7 mouse cellular contexts compared by ENCODE assay signal in genomic region chr7:44748101-44749044, GRCm38 (mm10). TPM values are rescaled to one million over a fixed set of nuclear protein-coding genes. Genes with fewer than 3 reads are reported as not detected.
DNase-seq lines count a peak whose midpoint lies in the region; ATAC-seq lines count a peak whose summit lies in the region.

Gene Vrk3, plus strand, starts transcription at chr7:44748413.

- H3K9me3 ChIP-seq in intestine, embryonic 16.5 days (ENCODE audit: control insufficient read depth, low read length): no peaks in the 10 kb centered on the region
- H3K9me3 ChIP-seq in midbrain, embryonic 11.5 days (ENCODE audit: control insufficient read depth, low read length): no peaks in the 10 kb centered on the region

- peak; percentile 98 for DNase-seq in adrenal gland, adult 8-10 months
- DNase-seq in embryo, embryonic 9.5 days (ENCODE audit: extremely low spot score): peak; percentile 93
- DNase-seq in gastrocnemius, postnatal 4 days (ENCODE audit: low spot score in 2 of 2): peak; percentile 81 to 91
- peak; percentile 91 to 94 for DNase-seq in left cerebral cortex, postnatal 36 days (ENCODE audit: low spot score in 2 of 2)
- DNase-seq in midbrain, embryonic 11.5 days (ENCODE audit: low spot score, missing footprints): peak; percentile 99
- peak; percentile 98 for DNase-seq in skeletal muscle tissue, adult 2 months (ENCODE audit: low read depth, low spot score)

- peak within 1 kb of the TSS; percentile 72 for H3K4me3 ChIP-seq in intestine, embryonic 16.5 days (ENCODE audit: low read length)
- H3K4me3 ChIP-seq in midbrain, embryonic 11.5 days (ENCODE audit: low read depth, low read length): peak within 1 kb of the TSS; percentile 50

- peak within 1 kb of the TSS; percentile 86 for H3K4me2 ChIP-seq in intestine, embryonic 16.5 days (ENCODE audit: low read depth, low read length)
- peak within 1 kb of the TSS; percentile 61 for H3K4me2 ChIP-seq in midbrain, embryonic 11.5 days

- peak within 1 kb of the TSS; percentile 95 for H3K27ac ChIP-seq in intestine, embryonic 16.5 days (ENCODE audit: low read length)
- no peak within 1 kb of the TSS for H3K27ac ChIP-seq in midbrain, embryonic 11.5 days (ENCODE audit: low read depth, low read length)

- under 1% methylated on average over 44 of the region's 44 CpGs for WGBS in intestine, embryonic 16.5 days
- WGBS in midbrain, embryonic 11.5 days: under 1% methylated on average over 44 of the region's 44 CpGs

- H3K27me3 ChIP-seq in intestine, embryonic 16.5 days (replicated peaks; ENCODE audit: control insufficient read depth, insufficient read depth, low read length): no peaks in the 10 kb centered on the region
- H3K27me3 ChIP-seq in midbrain, embryonic 11.5 days (ENCODE audit: control insufficient read depth, insufficient read depth, low read length): no peaks in the 10 kb centered on the region

- peaks cover 25% of the 10 kb centered on the region for H3K4me1 ChIP-seq in intestine, embryonic 16.5 days (ENCODE audit: control insufficient read depth, insufficient read depth, low read length)
- H3K4me1 ChIP-seq in midbrain, embryonic 11.5 days (ENCODE audit: control insufficient read depth, insufficient read depth, low read length): peaks cover 17% of the 10 kb centered on the region

- peak; percentile 98 for ATAC-seq in intestine, embryonic 16.5 days
- peak; percentile 95 for ATAC-seq in midbrain, embryonic 11.5 days (ENCODE audit: low FRiP score)

- H3K9ac ChIP-seq in intestine, embryonic 16.5 days (ENCODE audit: low read depth, low read length): peak within 1 kb of the TSS; percentile 80
- H3K9ac ChIP-seq in midbrain, embryonic 11.5 days (ENCODE audit: low read length): peak within 1 kb of the TSS; percentile 72

- no peaks in the 10 kb centered on the region for H3K36me3 ChIP-seq in intestine, embryonic 16.5 days (ENCODE audit: control insufficient read depth, insufficient read depth, low read length)
- H3K36me3 ChIP-seq in midbrain, embryonic 11.5 days (ENCODE audit: control insufficient read depth, insufficient read depth, low read length): peaks cover under 1% of the 10 kb centered on the region; the same call in 1 of the 2 replicates

- intact Hi-C loops in left cerebral cortex, postnatal 36 days (cut with DNase I): loop anchor here (1.0 kb wide), 1 partner anchor 68 kb away; the partner anchor contains the start of genes Atf5, Il4i1 and Nup62

RNA-seq across cellular contexts. Expression of gene Vrk3, which starts in this region (rescaled TPM):
- 10 to 100 TPM; 46.5 to 73.4 (median 54.8) TPM for total RNA-seq in adrenal gland, adult 8-10 months (2022)
- 10 to 100 TPM; 18.9 to 20.7 TPM for total RNA-seq in gastrocnemius, postnatal 4 days (2021)
- 47.3 and 48.5 TPM in 2 replicates for polyA plus RNA-seq in intestine, embryonic 16.5 days (2015; fragmentation: Nextera tagmentation; extraction: Ambion mirVana)
- total RNA-seq in left cerebral cortex, postnatal 36 days (2021): 10 to 100 TPM; 28.1 to 29.4 TPM
- polyA plus RNA-seq in midbrain, embryonic 11.5 days (2014; fragmentation: Nextera tagmentation; extraction: Ambion mirVana): 41.7 and 43.4 TPM in 2 replicates
